Mouse (Mus musculus): ENCODE results near the gene Cd38. TPM values are rescaled to one million over a fixed set of nuclear protein-coding genes. Genes with fewer than 3 reads are reported as not detected.

Gene Cd38
- total RNA-seq, 1 experiment = 11.2 TPM

GRCm38 (mm10) chr5:43822199-43822598 lies 46.2 kb upstream of the Cd38 start:
- Histone ChIP-seq H3K4me3 (ENCODE audit: insufficient read depth in 1 of 2, low read depth in 1 of 2, low read length in 2 of 2, poor library complexity in 1 of 2, severe bottlenecking in 1 of 2) (no peak overlapping the region), H3K9ac (ENCODE audit: insufficient read depth, low read depth, low read length, poor library complexity, severe bottlenecking) (no peak overlapping the region), H3K9me3 (ENCODE audit: control insufficient read depth, insufficient read depth, low read depth, low read length) (no peaks in the 10 kb centered on the region), H3K27ac (ENCODE audit: insufficient read depth, low read depth, low read length, poor library complexity, severe bottlenecking) (no peak overlapping the region), H3K36me3 (ENCODE audit: control insufficient read depth, insufficient read depth, low read length, poor library complexity, severe bottlenecking) (no peaks in the 10 kb centered on the region), H3K4me1 (ENCODE audit: control insufficient read depth in 2 of 2, insufficient read depth in 2 of 2, low read length in 2 of 2, poor library complexity in 1 of 2) (peaks cover 0 to 4% of the 10 kb centered on the region in 2 experiments; a peak in 1 of 4 replicates)
- DNase-seq (ENCODE audit: low read depth, low spot score) = no peak
- TF ChIP-seq ZNF384 (IDR thresholded peaks at IDR 0.05; ENCODE audit: low read depth, low read length) (no peak), CHD2 (IDR thresholded peaks at IDR 0.05; ENCODE audit: low read depth, low read length) (no peak), HCFC1 (IDR thresholded peaks at IDR 0.05; ENCODE audit: borderline replicate concordance, insufficient read depth, low read length) (no peak), MAFK (IDR thresholded peaks at IDR 0.05; ENCODE audit: insufficient read depth, low read depth, low read length) (no peak), ZC3H11A (IDR thresholded peaks at IDR 0.05; ENCODE audit: borderline replicate concordance, low read depth, low read length) (no peak)
- in situ Hi-C loops (cut with MboI; ENCODE audit: low sequenced_read_pairs in 2 of 2, unreplicated experiment in 2 of 2) = no loop called here

GRCm38 (mm10) chr5:43822824-43823223 lies 45.5 kb upstream of the Cd38 start:
- Histone ChIP-seq H3K9me3 (ENCODE audit: control insufficient read depth, insufficient read depth, low read depth, low read length) (peaks cover 2% of the 10 kb centered on the region; the same call in 1 of the 2 replicates), H3K9ac (ENCODE audit: insufficient read depth, low read depth, low read length, poor library complexity, severe bottlenecking) (no peak overlapping the region), H3K4me3 (ENCODE audit: insufficient read depth in 1 of 2, low read depth in 1 of 2, low read length in 2 of 2, poor library complexity in 1 of 2, severe bottlenecking in 1 of 2) (no peak overlapping the region), H3K4me1 (ENCODE audit: control insufficient read depth in 2 of 2, insufficient read depth in 2 of 2, low read length in 2 of 2, poor library complexity in 1 of 2) (peaks cover 0 to 4% of the 10 kb centered on the region in 2 experiments; a peak in 1 of 4 replicates), H3K36me3 (ENCODE audit: control insufficient read depth, insufficient read depth, low read length, poor library complexity, severe bottlenecking) (peaks cover under 1% of the 10 kb centered on the region; the same call in 1 of the 2 replicates), H3K27ac (ENCODE audit: insufficient read depth, low read depth, low read length, poor library complexity, severe bottlenecking) (no peak overlapping the region)
- in situ Hi-C loops (cut with MboI; ENCODE audit: low sequenced_read_pairs in 2 of 2, unreplicated experiment in 2 of 2) = no loop called here
- TF ChIP-seq CHD2 (IDR thresholded peaks at IDR 0.05; ENCODE audit: low read depth, low read length) = no peak
- no peak for TF ChIP-seq HCFC1 (IDR thresholded peaks at IDR 0.05; ENCODE audit: borderline replicate concordance, insufficient read depth, low read length)
- TF ChIP-seq ZC3H11A (IDR thresholded peaks at IDR 0.05; ENCODE audit: borderline replicate concordance, low read depth, low read length) = no peak
- no peak for TF ChIP-seq MAFK (IDR thresholded peaks at IDR 0.05; ENCODE audit: insufficient read depth, low read depth, low read length)
- no peak for TF ChIP-seq ZNF384 (IDR thresholded peaks at IDR 0.05; ENCODE audit: low read depth, low read length)
- DNase-seq (ENCODE audit: low read depth, low spot score) = no peak

- peaks cover 3% of the 10 kb centered on the region; the same call in 1 of the 2 replicates for H3K36me3 ChIP-seq (ENCODE audit: control insufficient read depth, insufficient read depth, low read length, poor library complexity, severe bottlenecking)
- DNase-seq (ENCODE audit: low read depth, low spot score) = no peak
- no peak overlapping the region for H3K4me3 ChIP-seq (ENCODE audit: insufficient read depth in 1 of 2, low read depth in 1 of 2, low read length in 2 of 2, poor library complexity in 1 of 2, severe bottlenecking in 1 of 2)
- H3K4me1 ChIP-seq (ENCODE audit: control insufficient read depth in 2 of 2, insufficient read depth in 2 of 2, low read length in 2 of 2, poor library complexity in 1 of 2) = peaks cover 0 to under 1% of the 10 kb centered on the region in 2 experiments; a peak in 1 of 4 replicates
- in situ Hi-C loops (cut with MboI; ENCODE audit: low sequenced_read_pairs in 2 of 2, unreplicated experiment in 2 of 2) = no loop called here
- no peak overlapping the region for H3K9ac ChIP-seq (ENCODE audit: insufficient read depth, low read depth, low read length, poor library complexity, severe bottlenecking)
- no peak overlapping the region for H3K27ac ChIP-seq (ENCODE audit: insufficient read depth, low read depth, low read length, poor library complexity, severe bottlenecking)
- no peak for TF ChIP-seq HCFC1 (IDR thresholded peaks at IDR 0.05; ENCODE audit: borderline replicate concordance, insufficient read depth, low read length)
- TF ChIP-seq CHD2 (IDR thresholded peaks at IDR 0.05; ENCODE audit: low read depth, low read length) = no peak
- TF ChIP-seq ZNF384 (IDR thresholded peaks at IDR 0.05; ENCODE audit: low read depth, low read length) = no peak
- no peak for TF ChIP-seq ZC3H11A (IDR thresholded peaks at IDR 0.05; ENCODE audit: borderline replicate concordance, low read depth, low read length)
- TF ChIP-seq MAFK (IDR thresholded peaks at IDR 0.05; ENCODE audit: insufficient read depth, low read depth, low read length) = no peak
- H3K9me3 ChIP-seq (ENCODE audit: control insufficient read depth, insufficient read depth, low read depth, low read length) = peaks cover 11% of the 10 kb centered on the region
Observed at GRCm38 (mm10) chr5:43824580-43824979, 43.8 kb upstream of the Cd38 start.

GRCm38 (mm10) chr5:43826883-43827282 lies 41.5 kb upstream of the Cd38 start:
- no peak overlapping the region for H3K4me3 ChIP-seq (ENCODE audit: insufficient read depth in 1 of 2, low read depth in 1 of 2, low read length in 2 of 2, poor library complexity in 1 of 2, severe bottlenecking in 1 of 2)
- no peak overlapping the region for H3K27ac ChIP-seq (ENCODE audit: insufficient read depth, low read depth, low read length, poor library complexity, severe bottlenecking)
- peaks cover 11% of the 10 kb centered on the region for H3K9me3 ChIP-seq (ENCODE audit: control insufficient read depth, insufficient read depth, low read depth, low read length)
- no peak overlapping the region for H3K9ac ChIP-seq (ENCODE audit: insufficient read depth, low read depth, low read length, poor library complexity, severe bottlenecking)
- H3K36me3 ChIP-seq (ENCODE audit: control insufficient read depth, insufficient read depth, low read length, poor library complexity, severe bottlenecking) = peaks cover 3% of the 10 kb centered on the region; the same call in 1 of the 2 replicates
- in situ Hi-C loops (cut with MboI; ENCODE audit: low sequenced_read_pairs in 2 of 2, unreplicated experiment in 2 of 2) = no loop called here
- DNase-seq (ENCODE audit: low read depth, low spot score) = no peak
- TF ChIP-seq ZC3H11A (IDR thresholded peaks at IDR 0.05; ENCODE audit: borderline replicate concordance, low read depth, low read length) (no peak), CHD2 (IDR thresholded peaks at IDR 0.05; ENCODE audit: low read depth, low read length) (no peak)
- no peaks in the 10 kb centered on the region for H3K4me1 ChIP-seq (ENCODE audit: control insufficient read depth in 2 of 2, insufficient read depth in 2 of 2, low read length in 2 of 2, poor library complexity in 1 of 2)

- no peaks in the 10 kb centered on the region for H3K4me1 ChIP-seq (ENCODE audit: control insufficient read depth in 2 of 2, insufficient read depth in 2 of 2, low read length in 2 of 2, poor library complexity in 1 of 2)
- peaks cover 11% of the 10 kb centered on the region for H3K9me3 ChIP-seq (ENCODE audit: control insufficient read depth, insufficient read depth, low read depth, low read length)
- H3K36me3 ChIP-seq (ENCODE audit: control insufficient read depth, insufficient read depth, low read length, poor library complexity, severe bottlenecking) = peaks cover 3% of the 10 kb centered on the region; the same call in 1 of the 2 replicates
- H3K9ac ChIP-seq (ENCODE audit: insufficient read depth, low read depth, low read length, poor library complexity, severe bottlenecking) = no peak overlapping the region
- in situ Hi-C loops (cut with MboI; ENCODE audit: low sequenced_read_pairs in 2 of 2, unreplicated experiment in 2 of 2) = no loop called here
- TF ChIP-seq HCFC1 (IDR thresholded peaks at IDR 0.05; ENCODE audit: borderline replicate concordance, insufficient read depth, low read length) = no peak
- TF ChIP-seq ZNF384 (IDR thresholded peaks at IDR 0.05; ENCODE audit: low read depth, low read length) = no peak
- no peak for TF ChIP-seq MAFK (IDR thresholded peaks at IDR 0.05; ENCODE audit: insufficient read depth, low read depth, low read length)
- no peak for TF ChIP-seq ZC3H11A (IDR thresholded peaks at IDR 0.05; ENCODE audit: borderline replicate concordance, low read depth, low read length)
- no peak for TF ChIP-seq CHD2 (IDR thresholded peaks at IDR 0.05; ENCODE audit: low read depth, low read length)
- H3K4me3 ChIP-seq (ENCODE audit: insufficient read depth in 1 of 2, low read depth in 1 of 2, low read length in 2 of 2, poor library complexity in 1 of 2, severe bottlenecking in 1 of 2) = no peak overlapping the region
- DNase-seq (ENCODE audit: low read depth, low spot score) = no peak
- no peak overlapping the region for H3K27ac ChIP-seq (ENCODE audit: insufficient read depth, low read depth, low read length, poor library complexity, severe bottlenecking)
Observed at GRCm38 (mm10) chr5:43827366-43827765, 41.0 kb upstream of the Cd38 start.
